Mouse (Mus musculus): ENCODE results near the gene Gm17581.

Gm17581 gene

DNA sequence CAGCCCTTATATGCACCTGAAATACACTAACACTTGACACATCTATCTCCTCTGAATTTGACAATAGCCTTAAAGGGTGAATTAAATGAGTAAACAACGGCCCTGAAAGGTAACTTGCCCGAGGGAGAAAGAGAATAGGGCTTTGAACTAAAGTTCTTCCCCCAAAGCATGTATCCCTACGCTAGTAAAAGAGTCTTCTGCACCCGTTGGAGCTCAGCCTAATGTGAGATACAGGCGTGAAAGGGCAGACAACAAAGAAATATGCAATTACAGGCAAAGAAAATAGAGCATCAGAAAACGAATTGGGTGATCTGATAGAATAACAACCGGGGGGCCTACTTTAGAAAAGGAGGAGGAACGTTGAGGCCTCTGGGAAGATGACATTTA, 44.3 kb downstream of the Gm17581 start:
- DNase-seq (ENCODE audit: low spot score), result peak; percentile 40

DNA sequence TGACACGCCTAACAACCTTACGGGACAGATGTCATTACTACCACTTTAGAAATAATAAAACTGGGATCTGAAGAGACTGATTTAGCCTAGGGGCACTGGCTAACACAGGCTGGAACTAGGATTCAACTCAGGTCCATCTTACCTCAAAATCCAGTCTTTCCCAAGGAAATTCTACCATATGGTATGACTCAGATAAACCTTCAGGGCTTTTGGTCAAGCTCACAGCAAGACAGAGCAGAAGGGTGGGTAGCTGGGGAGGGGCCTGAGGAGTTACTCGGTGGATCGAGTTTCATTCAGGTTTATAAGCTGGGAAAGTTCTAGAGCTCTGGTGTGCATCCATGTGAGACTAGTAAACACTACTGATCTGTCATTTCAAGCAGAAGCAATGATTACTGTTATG, 46.5 kb downstream of the Gm17581 start:
- DNase-seq (ENCODE audit: low spot score), result no peak

DNA sequence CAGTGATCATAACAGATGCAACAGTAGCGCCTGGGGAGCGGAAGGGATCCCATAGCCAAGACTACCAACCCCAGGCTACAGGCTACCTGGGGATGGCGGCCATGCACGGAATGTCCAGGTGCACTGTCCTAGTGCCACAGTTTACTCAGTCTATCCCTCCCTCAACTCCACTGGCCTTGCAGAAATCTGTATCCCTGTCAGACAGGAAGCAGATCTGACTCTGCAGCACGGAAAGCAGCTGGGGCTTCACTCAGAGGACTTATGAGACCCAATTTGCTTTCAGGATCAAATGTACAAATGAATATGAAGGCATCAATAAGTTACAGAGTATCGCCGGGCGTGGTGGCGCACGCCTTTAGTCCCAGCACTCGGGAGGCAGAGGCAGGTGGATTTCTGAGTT, 47.9 kb downstream of the Gm17581 start:
- no peak for DNase-seq (ENCODE audit: low spot score)

DNA sequence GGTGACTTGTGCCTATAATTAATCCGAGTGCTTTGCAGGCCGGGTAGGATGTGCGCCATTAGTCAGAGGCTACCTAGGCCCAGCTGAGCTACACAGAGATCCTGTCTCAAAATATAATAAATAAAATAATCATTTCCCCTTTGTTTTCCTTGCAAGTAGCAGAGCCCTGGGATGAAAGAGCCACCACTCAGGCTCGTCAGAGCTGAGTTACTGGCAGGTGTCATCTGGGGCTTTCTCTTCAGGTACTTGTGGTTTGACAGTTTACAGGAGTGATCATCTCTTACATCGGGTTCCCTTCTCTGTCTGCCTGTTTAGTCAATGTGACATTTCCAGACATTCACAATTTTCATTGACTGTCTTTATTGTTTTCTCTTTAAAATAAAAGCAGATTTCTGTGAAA, 49.1 kb downstream of the Gm17581 start:
- DNase-seq (ENCODE audit: low spot score), result no peak
